Mouse (Mus musculus): Measurements from ENCODE around the gene Ackr4. TPM values are rescaled to one million over a fixed set of nuclear protein-coding genes. Genes with fewer than 3 reads are reported as not detected.

The Ackr4 gene
- total RNA-seq, 2 experiments from 2014 or later, result 1.2 to 1.4 TPM

- no peak for DNase-seq (ENCODE audit: low spot score in 2 of 2)
Measured at GRCm38 (mm10) chr9:104107482-104107881, 19.3 kb downstream of the Ackr4 start.

GRCm38 (mm10) chr9:104106930-104107329 is 19.8 kb downstream of the Ackr4 start:
- no peak for DNase-seq (ENCODE audit: low spot score in 2 of 2)

- DNase-seq (ENCODE audit: low spot score in 2 of 2), result no peak
Measured at GRCm38 (mm10) chr9:104104986-104105385, 21.7 kb downstream of the Ackr4 start.

- no peak for DNase-seq (ENCODE audit: low spot score in 2 of 2)
Measured at GRCm38 (mm10) chr9:104102901-104103300, 23.8 kb downstream of the Ackr4 start.

GRCm38 (mm10) chr9:104102301-104102700 is 24.4 kb downstream of the Ackr4 start:
- DNase-seq (ENCODE audit: low spot score in 2 of 2), result no peak

GRCm38 (mm10) chr9:104101458-104101857 is 25.3 kb downstream of the Ackr4 start:
- no peak for DNase-seq (ENCODE audit: low spot score in 2 of 2)

- no peak for DNase-seq (ENCODE audit: low spot score in 2 of 2)
Measured at GRCm38 (mm10) chr9:104100822-104101221, 25.9 kb downstream of the Ackr4 start.

- DNase-seq (ENCODE audit: low spot score in 2 of 2), result no peak
Measured at GRCm38 (mm10) chr9:104099060-104099459, 27.7 kb downstream of the Ackr4 start.

GRCm38 (mm10) chr9:104098256-104098655 is 28.5 kb downstream of the Ackr4 start:
- DNase-seq (ENCODE audit: low spot score in 2 of 2), result no peak

- DNase-seq (ENCODE audit: low spot score in 2 of 2), result no peak
Measured at GRCm38 (mm10) chr9:104092945-104093344, 33.8 kb downstream of the Ackr4 start.

GRCm38 (mm10) chr9:104088555-104088954 is 38.2 kb downstream of the Ackr4 start:
- DNase-seq (ENCODE audit: low spot score in 2 of 2), result no peak

GRCm38 (mm10) chr9:104085730-104086429 is 40.9 kb downstream of the Ackr4 start:
- no peak for DNase-seq (ENCODE audit: low spot score in 2 of 2)

GRCm38 (mm10) chr9:104080038-104080437 is 46.7 kb downstream of the Ackr4 start:
- DNase-seq (ENCODE audit: low spot score in 2 of 2), result no peak

- DNase-seq (ENCODE audit: low spot score in 2 of 2), result peak in 1 of 2 experiments; percentile 13
Measured at GRCm38 (mm10) chr9:104079379-104079778, 47.4 kb downstream of the Ackr4 start.

GRCm38 (mm10) chr9:104078780-104079179 is 48.0 kb downstream of the Ackr4 start:
- no peak for DNase-seq (ENCODE audit: low spot score in 2 of 2)

- no peak for DNase-seq (ENCODE audit: low spot score in 2 of 2)
Measured at GRCm38 (mm10) chr9:104075808-104076207, 50.9 kb downstream of the Ackr4 start.

- DNase-seq (ENCODE audit: low spot score in 2 of 2), result no peak
Measured at GRCm38 (mm10) chr9:104070863-104071604, 55.7 kb downstream of the Ackr4 start.

GRCm38 (mm10) chr9:104070241-104070640 is 56.5 kb downstream of the Ackr4 start:
- DNase-seq (ENCODE audit: low spot score in 2 of 2), result no peak

- DNase-seq (ENCODE audit: low spot score in 2 of 2), result no peak
Measured at GRCm38 (mm10) chr9:104064571-104064970, 62.2 kb downstream of the Ackr4 start.

GRCm38 (mm10) chr9:104063244-104063961 is 63.3 kb downstream of the Ackr4 start, which contains the start of gene Acad11:
Gene Acad11 (plus strand): TSS chr9:104063377.
- DNase-seq (ENCODE audit: low spot score in 2 of 2), result peak; percentile 28 to 68

- DNase-seq (ENCODE audit: low spot score in 2 of 2), result peak; percentile 35 to 36
Measured at GRCm38 (mm10) chr9:104062430-104063243, 64.1 kb downstream of the Ackr4 start, which contains the start of gene Uba5. Gene Uba5 (minus strand): TSS chr9:104063134.
